Mouse (Mus musculus) stomach, postnatal 0 days (tissue): ENCODE results near the gene Lrrc9.

Source experiments
- CTCF ChIP-seq: IDR thresholded peaks from 2 replicates; pipeline ENCODE4 v1.5.1; 2016; ENCODE audit warnings: antibody characterized with exemption, low read depth, mild to moderate bottlenecking, moderate library complexity
- EP300 ChIP-seq: optimal IDR thresholded peaks from 2 replicates; pipeline ENCODE3; 2016; ENCODE audit warnings: antibody characterized with exemption

- TF ChIP-seq CTCF (peak; percentile 80), EP300 (no peak)
These were observed 20.3 kb downstream of the Lrrc9 start for GRCm38 (mm10) chr12:72461894-72462530.
